Mouse (Mus musculus) midbrain, embryonic 12.5 days (tissue): ENCODE measurements at regions not wholly inside any gene's neighbourhood (a gene's known extent, or its start where the extent isn't known, plus 50 kb on each side); places are given as distances from the start of the nearest gene placed in this dataset.
A peak's percentile ranks its signal among the peaks of the same experiment; 100 is the strongest.

Experiments used
- ATAC-seq: fragments of 200-750 bp; cut with Nextera tagmentation; 2 replicates; pipeline ENCODE4 v1.8.0; 2017; ENCODE audit warnings: low read depth, moderate TSS enrichment, moderate library complexity; ENCODE audit not compliant: low FRiP score
- H3K27ac ChIP-seq: fragments of 300-500 bp; sonication (generic); replicated peaks from 2 replicates; pipeline ENCODE4 v1.5.1; 2016; ENCODE audit warnings: mild to moderate bottlenecking
- H3K27me3 ChIP-seq: fragments of 300-500 bp; sonication (generic); 2 replicates; pipeline ENCODE4 v1.6.1; 2016; ENCODE audit warnings: mild to moderate bottlenecking
- H3K36me3 ChIP-seq: fragments of 300-500 bp; sonication (generic); 2 replicates; pipeline ENCODE4 v1.6.1; 2016
- H3K4me1 ChIP-seq: fragments of 300-500 bp; sonication (generic); 2 replicates; pipeline ENCODE4 v1.6.1; 2016
- H3K4me2 ChIP-seq: fragments of 300-500 bp; sonication (generic); replicated peaks from 2 replicates; pipeline ENCODE4 v1.6.1; 2016; ENCODE audit warnings: mild to moderate bottlenecking, moderate library complexity
- H3K4me3 ChIP-seq: fragments of 300-500 bp; sonication (generic); 2 replicates; pipeline ENCODE4 v1.5.1; 2016; ENCODE audit warnings: mild to moderate bottlenecking
- H3K9ac ChIP-seq: fragments of 300-500 bp; sonication (generic); replicated peaks from 2 replicates; pipeline ENCODE4 v1.6.1; 2016; ENCODE audit warnings: mild to moderate bottlenecking, moderate library complexity
- H3K9me3 ChIP-seq: fragments of 300-500 bp; sonication (generic); 2 replicates; pipeline ENCODE4 v1.6.1; 2016; ENCODE audit warnings: mild to moderate bottlenecking
- WGBS: fragments of 180-500 bp; shearing (Covaris S2); methylation state at CpG from one replicate; pipeline ENCODE4 v1.1.7; 2016; 5-methylcytosine and 5-hydroxymethylcytosine counted together

DNA sequence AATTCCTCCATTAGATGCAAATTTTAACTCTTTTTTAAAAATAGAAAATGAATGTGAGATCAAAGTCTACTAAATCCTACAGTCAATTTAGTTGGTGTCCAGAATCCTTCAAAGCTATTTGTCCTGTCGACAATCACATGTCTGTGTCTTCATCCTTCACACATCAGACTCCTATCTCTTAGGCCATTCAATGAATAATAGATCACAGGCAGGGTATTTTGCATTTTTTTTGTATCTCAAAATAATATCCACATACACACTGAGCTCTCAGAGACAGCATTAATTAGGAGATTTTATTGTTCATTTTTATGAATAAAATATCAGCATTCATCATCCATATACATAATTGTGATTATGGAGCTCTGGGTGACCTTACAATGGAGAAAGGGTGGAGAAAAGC lies 427.2 kb downstream of the Hao1 start:
- Histone ChIP-seq H3K27ac (no peak overlapping the region), H3K27me3 (no peaks in the 10 kb centered on the region), H3K9ac (no peak overlapping the region), H3K9me3 (no peaks in the 10 kb centered on the region), H3K4me1 (no peaks in the 10 kb centered on the region), H3K4me3 (no peak overlapping the region), H3K36me3 (no peaks in the 10 kb centered on the region), H3K4me2 (no peak overlapping the region)
- ATAC-seq = peak; percentile 65; the same call in 1 of the 2 replicates
- WGBS = 69% methylated on average over 1 of the region's 1 CpGs

GRCm38 (mm10) chr2:134107286-134107685 lies 446.9 kb downstream of the Hao1 start:
- Histone ChIP-seq H3K4me3 (no peak overlapping the region), H3K36me3 (no peaks in the 10 kb centered on the region), H3K27ac (no peak overlapping the region), H3K9me3 (no peaks in the 10 kb centered on the region), H3K4me2 (no peak overlapping the region), H3K9ac (no peak overlapping the region), H3K4me1 (no peaks in the 10 kb centered on the region), H3K27me3 (no peaks in the 10 kb centered on the region)
- ATAC-seq = no peak

- Histone ChIP-seq H3K4me3 (no peak overlapping the region), H3K27ac (no peak overlapping the region), H3K9ac (no peak overlapping the region), H3K27me3 (no peaks in the 10 kb centered on the region), H3K9me3 (no peaks in the 10 kb centered on the region), H3K36me3 (no peaks in the 10 kb centered on the region), H3K4me1 (no peaks in the 10 kb centered on the region), H3K4me2 (no peak overlapping the region)
- no peak for ATAC-seq
- WGBS = 72% methylated on average over 2 of the region's 2 CpGs
These were observed 465.8 kb downstream of the Hao1 start for GRCm38 (mm10) chr2:134088374-134088773.

GRCm38 (mm10) chr2:134080148-134080547 lies 474.0 kb downstream of the Hao1 start:
- H3K9me3 ChIP-seq = no peaks in the 10 kb centered on the region
- H3K36me3 ChIP-seq = no peaks in the 10 kb centered on the region
- H3K4me2 ChIP-seq = no peak overlapping the region
- H3K9ac ChIP-seq = no peak overlapping the region
- no peaks in the 10 kb centered on the region for H3K4me1 ChIP-seq
- WGBS = 82% methylated on average over 1 of the region's 1 CpGs
- no peak overlapping the region for H3K4me3 ChIP-seq
- ATAC-seq = no peak
- no peaks in the 10 kb centered on the region for H3K27me3 ChIP-seq
- H3K27ac ChIP-seq = no peak overlapping the region

DNA sequence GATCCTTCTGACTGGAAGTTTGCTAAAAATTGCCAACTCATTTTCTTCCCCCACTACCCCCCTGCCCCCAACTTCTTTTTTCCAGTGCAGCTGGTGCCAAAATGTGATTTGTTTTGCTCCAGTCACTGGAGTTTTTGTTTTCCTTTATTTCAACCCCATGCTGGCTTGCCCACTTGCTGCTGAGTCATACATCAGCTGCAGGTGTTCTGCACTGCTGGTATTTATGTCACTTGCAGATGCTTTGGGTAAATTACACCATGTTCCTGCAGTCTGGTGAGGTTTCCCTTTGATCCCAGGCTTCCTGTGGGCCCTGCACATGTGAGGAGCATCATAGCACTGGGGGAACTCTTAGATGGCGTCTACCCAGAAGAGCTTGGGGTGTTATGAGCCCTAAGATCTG lies 476.2 kb downstream of the Hao1 start:
- Histone ChIP-seq H3K4me2 (no peak overlapping the region), H3K27me3 (no peaks in the 10 kb centered on the region), H3K9me3 (no peaks in the 10 kb centered on the region), H3K4me1 (no peaks in the 10 kb centered on the region), H3K36me3 (no peaks in the 10 kb centered on the region), H3K4me3 (no peak overlapping the region), H3K9ac (no peak overlapping the region), H3K27ac (no peak overlapping the region)
- 82% methylated on average over 1 of the region's 1 CpGs for WGBS
- no peak for ATAC-seq

- Histone ChIP-seq H3K36me3 (no peaks in the 10 kb centered on the region), H3K27ac (0 out of 2 replicates have a peak overlapping the region, but pooled peaks have one; percentile 15), H3K9me3 (no peaks in the 10 kb centered on the region), H3K4me3 (no peak overlapping the region), H3K27me3 (no peaks in the 10 kb centered on the region), H3K9ac (no peak overlapping the region), H3K4me2 (0 out of 2 replicates have a peak overlapping the region, but pooled peaks have one; percentile 15), H3K4me1 (peaks cover 5% of the 10 kb centered on the region; the same call in 1 of the 2 replicates)
- 30% methylated on average over 8 of the region's 8 CpGs for WGBS
- peak; percentile 85 for ATAC-seq
These were observed 486.2 kb downstream of the Hao1 start for GRCm38 (mm10) chr2:134067910-134068335.

- Histone ChIP-seq H3K27ac (0 out of 2 replicates have a peak overlapping the region, but pooled peaks have one; percentile 15), H3K4me1 (peaks cover 5% of the 10 kb centered on the region; the same call in 1 of the 2 replicates), H3K4me2 (no peak overlapping the region), H3K4me3 (no peak overlapping the region), H3K27me3 (no peaks in the 10 kb centered on the region), H3K9me3 (no peaks in the 10 kb centered on the region), H3K36me3 (no peaks in the 10 kb centered on the region), H3K9ac (no peak overlapping the region)
- WGBS = 87% methylated on average over 1 of the region's 1 CpGs
- ATAC-seq = no peak
These were observed 486.8 kb downstream of the Hao1 start for GRCm38 (mm10) chr2:134067404-134067803.

- Histone ChIP-seq H3K9me3 (no peaks in the 10 kb centered on the region), H3K27me3 (no peaks in the 10 kb centered on the region), H3K4me1 (no peaks in the 10 kb centered on the region), H3K9ac (no peak overlapping the region), H3K36me3 (no peaks in the 10 kb centered on the region), H3K4me2 (no peak overlapping the region), H3K27ac (no peak overlapping the region), H3K4me3 (no peak overlapping the region)
- ATAC-seq = no peak
- 79% methylated on average over 2 of the region's 2 CpGs for WGBS
These were observed 494.1 kb downstream of the Hao1 start for GRCm38 (mm10) chr2:134059916-134060618.

DNA sequence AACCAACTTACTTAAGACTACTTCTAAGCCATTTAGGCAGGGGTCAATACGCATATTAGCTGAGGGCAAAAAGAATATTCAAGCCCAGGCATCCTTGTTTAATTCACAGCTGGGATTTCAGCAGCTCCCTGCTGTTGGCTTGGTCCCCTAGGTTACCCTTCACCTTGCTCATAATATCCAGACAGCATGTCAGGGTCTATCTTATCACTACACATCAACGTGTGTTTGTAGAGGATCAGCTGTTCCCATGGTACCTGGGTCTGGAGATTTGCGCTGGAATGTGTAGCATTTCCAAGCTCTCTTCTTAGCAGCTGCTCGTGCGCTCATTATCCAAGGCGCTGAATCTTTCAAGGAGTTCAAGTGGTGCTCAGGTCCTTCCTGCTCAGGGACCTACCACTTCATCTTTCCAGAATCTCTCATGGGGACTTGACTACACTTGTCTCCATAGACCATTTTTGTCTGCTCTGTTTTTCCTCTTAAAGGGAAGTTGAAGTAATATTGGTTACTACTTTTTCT lies 484.5 kb downstream of the Bmp2 start:
- H3K4me1 ChIP-seq = peaks cover 2% of the 10 kb centered on the region; the same call in 1 of the 2 replicates
- H3K36me3 ChIP-seq = no peaks in the 10 kb centered on the region
- no peak overlapping the region for H3K4me2 ChIP-seq
- no peaks in the 10 kb centered on the region for H3K27me3 ChIP-seq
- 34% methylated on average over 6 of the region's 6 CpGs for WGBS
- no peaks in the 10 kb centered on the region for H3K9me3 ChIP-seq
- H3K4me3 ChIP-seq = no peak overlapping the region
- no peak overlapping the region for H3K9ac ChIP-seq
- peak; percentile 71 for ATAC-seq
- no peak overlapping the region for H3K27ac ChIP-seq

- no peaks in the 10 kb centered on the region for H3K4me1 ChIP-seq
- ATAC-seq = no peak
- no peak overlapping the region for H3K4me3 ChIP-seq
- H3K4me2 ChIP-seq = no peak overlapping the region
- H3K9ac ChIP-seq = no peak overlapping the region
- WGBS = 65% methylated on average over 4 of the region's 4 CpGs
- H3K27me3 ChIP-seq = no peaks in the 10 kb centered on the region
- no peaks in the 10 kb centered on the region for H3K36me3 ChIP-seq
- no peak overlapping the region for H3K27ac ChIP-seq
- H3K9me3 ChIP-seq = no peaks in the 10 kb centered on the region
These were observed 477.9 kb downstream of the Bmp2 start for GRCm38 (mm10) chr2:134029631-134030414.

DNA sequence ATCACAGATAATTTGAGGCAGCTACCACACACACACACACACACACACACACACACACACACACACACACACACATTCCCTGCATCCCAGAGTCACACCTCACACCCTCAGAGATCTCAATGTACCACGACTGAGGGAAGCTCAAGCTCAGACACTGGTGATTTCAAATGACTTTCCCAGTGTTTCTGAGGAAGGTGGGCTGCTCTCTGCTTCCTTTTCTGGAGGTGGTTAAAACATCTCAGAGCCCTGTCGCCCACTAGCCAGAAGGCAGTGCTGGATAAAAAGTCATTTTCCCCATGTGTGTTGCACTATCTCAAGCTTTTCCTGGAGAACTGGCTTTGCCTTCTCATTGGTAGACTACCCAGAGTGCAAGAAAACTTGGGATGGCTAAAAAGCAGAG lies 477.2 kb downstream of the Bmp2 start:
- Histone ChIP-seq H3K4me2 (no peak overlapping the region), H3K9me3 (no peaks in the 10 kb centered on the region), H3K9ac (no peak overlapping the region), H3K36me3 (no peaks in the 10 kb centered on the region), H3K4me1 (no peaks in the 10 kb centered on the region), H3K27ac (no peak overlapping the region), H3K27me3 (no peaks in the 10 kb centered on the region), H3K4me3 (no peak overlapping the region)
- 84% methylated on average over 2 of the region's 2 CpGs for WGBS
- no peak for ATAC-seq

- Histone ChIP-seq H3K27me3 (no peaks in the 10 kb centered on the region), H3K4me2 (no peak overlapping the region), H3K9me3 (no peaks in the 10 kb centered on the region), H3K4me1 (no peaks in the 10 kb centered on the region), H3K4me3 (no peak overlapping the region), H3K27ac (no peak overlapping the region), H3K9ac (no peak overlapping the region), H3K36me3 (no peaks in the 10 kb centered on the region)
- peak; percentile 68; the same call in 1 of the 2 replicates for ATAC-seq
These were observed 465.1 kb downstream of the Bmp2 start for GRCm38 (mm10) chr2:134017109-134017508.
